Mouse (Mus musculus) MEL (cell line): ENCODE data around the gene Vpreb1.
A peak's percentile ranks its signal among the peaks of the same experiment; 100 is the strongest.

Experiments used
- CHD1 ChIP-seq: IDR thresholded peaks from 2 replicates; pipeline ENCODE4 v1.6.1; 2012; ENCODE audit warnings: low read depth, mild to moderate bottlenecking, inconsistent platforms, low read length, improper control_type of control experiment
- CTCF ChIP-seq, 3 experiments: IDR thresholded peaks in 2 of 3; conservative IDR thresholded peaks in 1 of 3; 2 replicates each; pipeline ENCODE4 v1.5.1; 2011 to 2012; ENCODE audit warnings: low read length in 3 of 3, low read depth in 2 of 3, mild to moderate bottlenecking in 2 of 3, improper control_type of control experiment in 1 of 3, inconsistent platforms in 1 of 3, mixed read lengths in 1 of 3, moderate library complexity in 1 of 3; ENCODE audit not compliant: control insufficient read depth in 1 of 3, insufficient read depth in 1 of 3, poor library complexity in 1 of 3, severe bottlenecking in 1 of 3
- ELF1 ChIP-seq: IDR thresholded peaks from 2 replicates; pipeline ENCODE4 v1.6.1; 2014; ENCODE audit warnings: low read depth, mild to moderate bottlenecking, inconsistent platforms, low read length, improper control_type of control experiment, moderate library complexity
- EP300 ChIP-seq, 2 experiments: IDR thresholded peaks; 2 replicates each; pipeline ENCODE4 v1.6.1; 2011; ENCODE audit warnings: improper control_type of control experiment in 2 of 2, low read length in 2 of 2, low read depth in 1 of 2, mild to moderate bottlenecking in 1 of 2
- NELFE ChIP-seq: IDR thresholded peaks from 2 replicates; pipeline ENCODE4 v1.6.1; 2011; ENCODE audit warnings: low read depth, low read length, improper control_type of control experiment
- POLR2A ChIP-seq, 2 experiments: IDR thresholded peaks; 2 replicates each; pipeline ENCODE4 v1.6.1; 2011 to 2012; ENCODE audit warnings: low read length in 2 of 2, mild to moderate bottlenecking in 2 of 2, control low read depth in 1 of 2, improper control_type of control experiment in 1 of 2, low read depth in 1 of 2, moderate library complexity in 1 of 2; ENCODE audit not compliant: control insufficient read depth in 1 of 2, insufficient read depth in 1 of 2, poor library complexity in 1 of 2
- USF1 ChIP-seq: IDR thresholded peaks from 2 replicates; pipeline ENCODE4 v1.6.1; 2014; ENCODE audit warnings: low read depth, mild to moderate bottlenecking, inconsistent platforms, low read length, improper control_type of control experiment, moderate library complexity

- TF ChIP-seq ELF1 (no peak), POLR2A (IDR thresholded peaks at IDR 0.05; ENCODE audit: control insufficient read depth in 1 of 2, insufficient read depth in 1 of 2, low read depth in 1 of 2, low read length in 2 of 2, poor library complexity in 1 of 2) (no peak), CTCF (IDR thresholded peaks at IDR 0.05 in 2 of 3, conservative IDR thresholded peaks at IDR 0.05 in 1 of 3; ENCODE audit: control insufficient read depth in 1 of 3, insufficient read depth in 1 of 3, low read depth in 2 of 3, low read length in 3 of 3, poor library complexity in 1 of 3, severe bottlenecking in 1 of 3) (peak; percentile 60 to 83 (median 83)), EP300 (IDR thresholded peaks at IDR 0.05; ENCODE audit: low read depth in 1 of 2, low read length in 2 of 2) (no peak), CHD1 (no peak), USF1 (no peak), NELFE (no peak)
Measured at GRCm38 (mm10) chr16:16854836-16855235, 15.8 kb downstream of the Vpreb1 start.
